Mouse (Mus musculus) olfactory bulb, adult 2 months (tissue): ENCODE data around the gene Pex11b. TPM values are rescaled to one million over a fixed set of nuclear protein-coding genes. Genes with fewer than 3 reads are reported as not detected.
"Not testable (repeated sequence)": the region's sequence is repeated elsewhere in the genome, so short reads cannot be mapped to it uniquely, and the experiment has no call there.

Experiments used
- H3K27ac ChIP-seq: fragments of 200-500 bp; 2 replicates; pipeline ENCODE4 v1.5.1; 2012; ENCODE audit warnings: low read depth, low read length; ENCODE audit not compliant: insufficient read depth
- H3K4me1 ChIP-seq: fragments of 200-500 bp; 2 replicates; pipeline ENCODE4 v1.6.1; 2012; ENCODE audit warnings: low read length; ENCODE audit not compliant: control insufficient read depth, insufficient read depth
- H3K4me3 ChIP-seq: fragments of 200-500 bp; 2 replicates; pipeline ENCODE4 v1.5.1; 2012; ENCODE audit warnings: mild to moderate bottlenecking, low read depth, low read length, moderate library complexity; ENCODE audit not compliant: insufficient read depth
- CTCF ChIP-seq: fragments of 200-500 bp; IDR thresholded peaks from 2 replicates; pipeline ENCODE4 v1.5.1; 2012; ENCODE audit warnings: low read depth, mild to moderate bottlenecking, low read length, moderate library complexity; ENCODE audit not compliant: insufficient read depth
- POLR2A ChIP-seq: fragments of 200-500 bp; IDR thresholded peaks from 2 replicates; pipeline ENCODE4 v1.6.1; 2012; ENCODE audit warnings: mild to moderate bottlenecking, low read depth, low read length, moderate library complexity; ENCODE audit not compliant: insufficient read depth
- WGBS: fragments of 180-500 bp; shearing (Covaris S2); methylation state at CpG from one replicate; pipeline ENCODE4 v1.1.7; 2018; 5-methylcytosine and 5-hydroxymethylcytosine counted together
- polyA plus RNA-seq: library from polyadenylated mRNA; stranded (reverse); fragments of >200 nt; gene quantifications from 2 replicates; pipeline ENCODE4 v1.2.4, GENCODE M21; 2012; ENCODE audit warnings: low replicate concordance; ENCODE audit not compliant: missing spikeins, insufficient read depth, insufficient read length

Gene Pex11b
- polyA plus RNA-seq, 1 experiment: not detected

- 25% methylated on average over 5 of the region's 5 CpGs for WGBS
- Histone ChIP-seq H3K4me1 (peaks cover 16% of the 10 kb centered on the region), H3K27ac (0 out of 2 replicates have a peak overlapping the region, but pooled peaks have one; percentile 63), H3K4me3 (no peak overlapping the region)
- TF ChIP-seq POLR2A: no peak
- no peak for TF ChIP-seq CTCF
Observed at GRCm38 (mm10) chr3:96603311-96603710, 31.9 kb upstream of the Pex11b start.

- WGBS: 87% methylated on average over 4 of the region's 4 CpGs
- H3K4me1 ChIP-seq, H3K27ac ChIP-seq: not testable (repeated sequence)
Observed at GRCm38 (mm10) chr3:96606007-96606406, 29.2 kb upstream of the Pex11b start.

GRCm38 (mm10) chr3:96606618-96607017 lies 28.6 kb upstream of the Pex11b start:
- 87% methylated on average over 4 of the region's 4 CpGs for WGBS
- H3K4me1 ChIP-seq: peaks cover 5% of the 10 kb centered on the region
- no peak for TF ChIP-seq CTCF
- TF ChIP-seq POLR2A: no peak
- no peak overlapping the region for H3K4me3 ChIP-seq
- no peak overlapping the region for H3K27ac ChIP-seq

More at GRCm38 (mm10) chr3:96606007-96606406, 29.2 kb upstream of the Pex11b start:
- not testable (repeated sequence) for H3K4me3 ChIP-seq

- Histone ChIP-seq H3K4me3 (no peak overlapping the region), H3K27ac (no peak overlapping the region), H3K4me1 (no peaks in the 10 kb centered on the region)
- no peak for TF ChIP-seq CTCF
- no peak for TF ChIP-seq POLR2A
- WGBS: 91% methylated on average over 3 of the region's 3 CpGs
Observed at GRCm38 (mm10) chr3:96617941-96618340, 17.2 kb upstream of the Pex11b start.

GRCm38 (mm10) chr3:96623201-96623600 lies 12.0 kb upstream of the Pex11b start:
- H3K27ac ChIP-seq: no peak overlapping the region
- no peak overlapping the region for H3K4me3 ChIP-seq
- WGBS: 91% methylated on average over 4 of the region's 4 CpGs
- H3K4me1 ChIP-seq: no peaks in the 10 kb centered on the region
- TF ChIP-seq CTCF: no peak
- TF ChIP-seq POLR2A: no peak

- no peak for TF ChIP-seq CTCF
- TF ChIP-seq POLR2A: peak; percentile 86
- peak within 1 kb of the TSS; percentile 83 for H3K27ac ChIP-seq
- WGBS: under 1% methylated on average over 48 of the region's 48 CpGs
- peak within 1 kb of the TSS; percentile 79 for H3K4me3 ChIP-seq
- H3K4me1 ChIP-seq: peaks cover 2% of the 10 kb centered on the region; the same call in 1 of the 2 replicates
Observed at GRCm38 (mm10) chr3:96629729-96630600, 5.2 kb upstream of the Pex11b start, which contains the start of gene Rbm8a. Gene Rbm8a (plus strand): TSS chr3:96629933.

- TF ChIP-seq CTCF (no peak), POLR2A (no peak)
- peaks cover 9% of the 10 kb centered on the region for H3K4me1 ChIP-seq
- no peak overlapping the region for H3K27ac ChIP-seq
- no peak overlapping the region for H3K4me3 ChIP-seq
Observed at GRCm38 (mm10) chr3:96632058-96632457, 3.1 kb upstream of the Pex11b start.

GRCm38 (mm10) chr3:96634015-96634414 lies 1.2 kb upstream of the Pex11b start:
- WGBS: 85% methylated on average over 1 of the region's 1 CpGs
- Histone ChIP-seq H3K4me1 (peaks cover 8% of the 10 kb centered on the region), H3K4me3 (no peak overlapping the region), H3K27ac (no peak overlapping the region)
- no peak for TF ChIP-seq POLR2A

- 8% methylated on average over 15 of the region's 15 CpGs for WGBS
- TF ChIP-seq CTCF (no peak), POLR2A (no peak)
- peak overlapping the region; percentile 84 for H3K4me3 ChIP-seq
Observed at GRCm38 (mm10) chr3:96635906-96636305, 730 bp downstream of the Pex11b start.

GRCm38 (mm10) chr3:96636448-96636847 lies 1.3 kb downstream of the Pex11b start:
- H3K27ac ChIP-seq: no peak overlapping the region
- H3K4me3 ChIP-seq: peak overlapping the region; percentile 4; the same call in 1 of the 2 replicates
- TF ChIP-seq CTCF (no peak), POLR2A (no peak)
- 65% methylated on average over 11 of the region's 11 CpGs for WGBS
- H3K4me1 ChIP-seq: peaks cover 8% of the 10 kb centered on the region

More at GRCm38 (mm10) chr3:96635906-96636305, 730 bp downstream of the Pex11b start:
- Histone ChIP-seq H3K27ac (peak overlapping the region; percentile 73), H3K4me1 (peaks cover 8% of the 10 kb centered on the region)
